In genomic region chr19:40661108-40661507, GRCm38 (mm10) we compare ENCODE assay signal across 8 mouse cellular contexts. TPM values are rescaled to one million over a fixed set of nuclear protein-coding genes. Genes with fewer than 3 reads are reported as not detected.
DNase-seq lines count a peak whose midpoint lies in the region; ATAC-seq and TF ChIP-seq lines count a peak whose summit lies in the region.

No protein-coding gene starts in this region.

- H3K27me3 ChIP-seq in embryonic facial prominence, embryonic 14.5 days (replicated peaks; ENCODE audit: control insufficient read depth, insufficient read depth, low read length): no peaks in the 10 kb centered on the region
- H3K27me3 ChIP-seq in stomach, postnatal 0 days (ENCODE audit: control insufficient read depth, insufficient read depth, low read length): no peaks in the 10 kb centered on the region

- peak; percentile 47 to 76 for DNase-seq in heart, adult 18-20 months
- DNase-seq in heart, postnatal 10 days: no peak
- no peak for DNase-seq in embryonic facial prominence, embryonic 14.5 days (ENCODE audit: low spot score)
- peak; percentile 84 for DNase-seq in induced T-regulatory cell, adult 2 months (ENCODE audit: low read depth)
- DNase-seq in stomach, postnatal 0 days (ENCODE audit: low spot score): no peak
- no peak for DNase-seq in gastrocnemius, postnatal 14 days
- no peak for DNase-seq in right cerebral cortex, adult 18-20 months

- no peaks in the 10 kb centered on the region for H3K9me3 ChIP-seq in embryonic facial prominence, embryonic 14.5 days (ENCODE audit: control insufficient read depth, low read length)
- H3K9me3 ChIP-seq in stomach, postnatal 0 days (ENCODE audit: control insufficient read depth, low read length): no peaks in the 10 kb centered on the region

- peaks cover 19% of the 10 kb centered on the region for H3K4me1 ChIP-seq in embryonic facial prominence, embryonic 14.5 days (ENCODE audit: control insufficient read depth, insufficient read depth, low read length)
- 0 out of 2 replicates have a peak, but pooled peaks cover 4% of the 10 kb centered on the region for H3K4me1 ChIP-seq in stomach, postnatal 0 days (replicated peaks; ENCODE audit: control insufficient read depth, insufficient read depth)

- intact Hi-C loops in heart, postnatal 10 days (cut with DNase I): loop anchor here (2.0 to 5.0 kb wide), 2 partner anchors 18 to 56 kb away; no protein-coding TSS in a partner anchor
- intact Hi-C loops in gastrocnemius, postnatal 14 days (cut with DNase I; ENCODE audit: low total_unique reads): no loop called here

- TF ChIP-seq CTCF in stomach, postnatal 0 days (IDR thresholded peaks at IDR 0.05; ENCODE audit: low read depth): no peak

- H3K4me3 ChIP-seq in embryonic facial prominence, embryonic 14.5 days (ENCODE audit: low read depth, low read length): peak overlapping the region; percentile 32
- peak overlapping the region; percentile 77 for H3K4me3 ChIP-seq in macrophage (ENCODE audit: inconsistent target)
- peak overlapping the region; percentile 35 for H3K4me3 ChIP-seq in stomach, postnatal 0 days (ENCODE audit: low read depth, low read length)

- peak overlapping the region; percentile 55 for H3K4me2 ChIP-seq in embryonic facial prominence, embryonic 14.5 days (ENCODE audit: low read depth, low read length)
- peak overlapping the region; percentile 50 for H3K4me2 ChIP-seq in stomach, postnatal 0 days (replicated peaks; ENCODE audit: low read depth)

- no peak overlapping the region; the same call in 1 of the 2 replicates for H3K9ac ChIP-seq in embryonic facial prominence, embryonic 14.5 days (ENCODE audit: low read depth, low read length)
- peak overlapping the region; percentile 58 for H3K9ac ChIP-seq in stomach, postnatal 0 days (ENCODE audit: low read length)

- no peaks in the 10 kb centered on the region for H3K36me3 ChIP-seq in embryonic facial prominence, embryonic 14.5 days (ENCODE audit: control insufficient read depth, insufficient read depth, low read length)
- H3K36me3 ChIP-seq in macrophage (ENCODE audit: inconsistent target): 0 out of 2 replicates have a peak, but pooled peaks cover 9% of the 10 kb centered on the region
- no peaks in the 10 kb centered on the region for H3K36me3 ChIP-seq in stomach, postnatal 0 days (ENCODE audit: control insufficient read depth, insufficient read depth, low read length)

- no peak for TF ChIP-seq EP300 in stomach, postnatal 0 days (optimal IDR thresholded peaks at IDR 0.05)

- no peak for ATAC-seq in embryonic facial prominence, embryonic 14.5 days (ENCODE audit: low read depth)
- ATAC-seq in stomach, postnatal 0 days (ENCODE audit: low FRiP score, low TSS enrichment): no peak

- no peak overlapping the region for H3K27ac ChIP-seq in embryonic facial prominence, embryonic 14.5 days (replicated peaks; ENCODE audit: low read depth, low read length)
- H3K27ac ChIP-seq in macrophage: peak overlapping the region; percentile 96
- peak overlapping the region; percentile 90 for H3K27ac ChIP-seq in stomach, postnatal 0 days (replicated peaks)

- H3K79me2 ChIP-seq in macrophage (ENCODE audit: inconsistent target): peaks cover 64% of the 10 kb centered on the region

- 72% methylated on average over 2 of the region's 2 CpGs for whole genome bisulfite sequencing in embryonic facial prominence, embryonic 14.5 days
- 0% methylated on average over 2 of the region's 2 CpGs for WGBS in macrophage (ENCODE audit: missing documents)
- WGBS in stomach, postnatal 0 days: 79% methylated on average over 2 of the region's 2 CpGs

RNA-seq across cellular contexts. Expression of gene Entpd1, which starts 48.9 kb away (rescaled TPM):
- 10 to 100 TPM; 21.1 to 22.2 TPM for total RNA-seq in heart, adult 18-20 months (2021)
- total RNA-seq in heart, postnatal 10 days (2021): 10 to 100 TPM; 33.4 to 42.2 TPM
- polyA plus RNA-seq in embryonic facial prominence, embryonic 14.5 days (2014; fragmentation: Nextera tagmentation; extraction: Ambion mirVana): 15.7 and 18.3 TPM in 2 replicates
- 100 to 1,000 TPM in 23 of 26 experiments, 10 to 100 TPM in 3; 33.7 to 454 (median 135) TPM for total RNA-seq in macrophage (2018; cell fraction: chromatin; rRNA removed)
- 100 to 1,000 TPM in 18 of 26 experiments, 10 to 100 TPM in 8; 86.1 to 339 (median 189) TPM for total RNA-seq in macrophage (2018; cell fraction: cytosol; rRNA removed)
- total RNA-seq in macrophage (2018; cell fraction: nucleus; rRNA removed): 100 to 1,000 TPM in 24 of 26 experiments, 10 to 100 TPM in 2; 83.5 to 570 (median 192) TPM
- 164 to 283 TPM (median 241 TPM) in 3 replicates for polyA plus RNA-seq in macrophage (2018)
- 10.0 and 10.8 TPM in 2 replicates for polyA plus RNA-seq in stomach, postnatal 0 days (2015; fragmentation: Nextera tagmentation; extraction: Ambion mirVana)
- total RNA-seq in gastrocnemius, postnatal 14 days (2021): 10 to 100 TPM; 20.2 to 25.9 TPM

RNA-seq across cellular contexts. Expression of gene Tctn3, which starts 49.1 kb away (rescaled TPM):
- total RNA-seq in heart, adult 18-20 months (2021): 1 to 10 TPM; 7.1 to 7.2 TPM
- 1 to 10 TPM; 8.9 to 9.3 TPM for total RNA-seq in heart, postnatal 10 days (2021)
- polyA plus RNA-seq in embryonic facial prominence, embryonic 14.5 days (2014; fragmentation: Nextera tagmentation; extraction: Ambion mirVana): 10.5 and 11.6 TPM in 2 replicates
- total RNA-seq in macrophage (2018; cell fraction: chromatin; rRNA removed): 10 to 100 TPM; 10.5 to 46.6 (median 22.1) TPM
- 10 to 100 TPM in 6 of 26 experiments, 1 to 10 TPM in 20; 4.0 to 12.7 (median 7.7) TPM for total RNA-seq in macrophage (2018; cell fraction: cytosol; rRNA removed)
- total RNA-seq in macrophage (2018; cell fraction: nucleus; rRNA removed): 10 to 100 TPM in 23 of 26 experiments, 1 to 10 TPM in 3; 9.6 to 43.3 (median 20.3) TPM
- 7.0 to 10.4 TPM (median 7.7 TPM) in 3 replicates for polyA plus RNA-seq in macrophage (2018)
- 4.1 and 4.5 TPM in 2 replicates for polyA plus RNA-seq in stomach, postnatal 0 days (2015; fragmentation: Nextera tagmentation; extraction: Ambion mirVana)
- 1 to 10 TPM; 1.9 to 2.6 TPM for total RNA-seq in gastrocnemius, postnatal 14 days (2021)

Comparison
In these comparisons a context has a peak if more than half of its experiments do, and no peak if none do; other contexts are left out.
1. DNase-seq: peak in heart, adult 18-20 months (2 of 2) and induced T-regulatory cell, adult 2 months (single experiment); none in heart, postnatal 10 days (0 of 2), embryonic facial prominence, embryonic 14.5 days (single experiment), stomach, postnatal 0 days (single experiment), gastrocnemius, postnatal 14 days (single experiment) and right cerebral cortex, adult 18-20 months (single experiment).
2. Peak in every context shown above with its lines, with median percentiles within 50 percentile points of each other: H3K4me3 ChIP-seq.